Mouse (Mus musculus): Measurements from ENCODE around the gene Rhbdd1. TPM values are rescaled to one million over a fixed set of nuclear protein-coding genes. Genes with fewer than 3 reads are reported as not detected.

The Rhbdd1 gene
- total and polyA plus RNA-seq, 2 experiments from 2014 or later: 6.6 to 13.2 TPM

GRCm38 (mm10) chr1:82353089-82353488 lies 36.8 kb downstream of the Rhbdd1 start:
- H3K9me3 ChIP-seq (replicated peaks; ENCODE audit: control insufficient read depth, low read length): no peaks in the 10 kb centered on the region
- 93% methylated on average over 2 of the region's 2 CpGs for WGBS
- no peak for ATAC-seq (ENCODE audit: insufficient read depth, low read depth)

GRCm38 (mm10) chr1:82353755-82354154 lies 37.5 kb downstream of the Rhbdd1 start:
- H3K4me1 ChIP-seq (ENCODE audit: control insufficient read depth, insufficient read depth): 0 out of 2 replicates have a peak, but pooled peaks cover 2% of the 10 kb centered on the region
- H3K27ac ChIP-seq (ENCODE audit: low read depth): no peak overlapping the region
- TF ChIP-seq CTCF (IDR thresholded peaks at IDR 0.05; ENCODE audit: low read depth) (no peak), EP300 (IDR thresholded peaks at IDR 0.05; ENCODE audit: low read depth) (no peak)
- ATAC-seq (ENCODE audit: insufficient read depth, low read depth) (no peak), DNase-seq (ENCODE audit: low spot score) (no peak)
- WGBS: 79% methylated on average over 2 of the region's 2 CpGs
- H3K9me3 ChIP-seq (replicated peaks; ENCODE audit: control insufficient read depth, low read length): no peaks in the 10 kb centered on the region
- H3K9ac ChIP-seq (replicated peaks; ENCODE audit: low read depth, low read length): no peak overlapping the region
- no peak overlapping the region for H3K4me3 ChIP-seq (ENCODE audit: low read depth, low read length)
- H3K27me3 ChIP-seq (ENCODE audit: control insufficient read depth, insufficient read depth, low read length): peaks cover 6% of the 10 kb centered on the region; the same call in 1 of the 2 replicates
- no peaks in the 10 kb centered on the region for H3K36me3 ChIP-seq (replicated peaks; ENCODE audit: control insufficient read depth, insufficient read depth, low read length)
- no peak overlapping the region for H3K4me2 ChIP-seq (ENCODE audit: low read depth, low read length)

More at GRCm38 (mm10) chr1:82353089-82353488, 36.8 kb downstream of the Rhbdd1 start:
- no peak overlapping the region for H3K9ac ChIP-seq (replicated peaks; ENCODE audit: low read depth, low read length)
- no peak overlapping the region for H3K4me2 ChIP-seq (ENCODE audit: low read depth, low read length)
- H3K27me3 ChIP-seq (ENCODE audit: control insufficient read depth, insufficient read depth, low read length): peaks cover 3% of the 10 kb centered on the region; the same call in 1 of the 2 replicates
- H3K4me1 ChIP-seq (ENCODE audit: control insufficient read depth, insufficient read depth): no peaks in the 10 kb centered on the region
- no peak for DNase-seq (ENCODE audit: low spot score)
- H3K36me3 ChIP-seq (replicated peaks; ENCODE audit: control insufficient read depth, insufficient read depth, low read length): no peaks in the 10 kb centered on the region
- no peak overlapping the region for H3K4me3 ChIP-seq (ENCODE audit: low read depth, low read length)
- TF ChIP-seq EP300 (IDR thresholded peaks at IDR 0.05; ENCODE audit: low read depth) (no peak), CTCF (IDR thresholded peaks at IDR 0.05; ENCODE audit: low read depth) (no peak)
- no peak overlapping the region for H3K27ac ChIP-seq (ENCODE audit: low read depth)

DNA sequence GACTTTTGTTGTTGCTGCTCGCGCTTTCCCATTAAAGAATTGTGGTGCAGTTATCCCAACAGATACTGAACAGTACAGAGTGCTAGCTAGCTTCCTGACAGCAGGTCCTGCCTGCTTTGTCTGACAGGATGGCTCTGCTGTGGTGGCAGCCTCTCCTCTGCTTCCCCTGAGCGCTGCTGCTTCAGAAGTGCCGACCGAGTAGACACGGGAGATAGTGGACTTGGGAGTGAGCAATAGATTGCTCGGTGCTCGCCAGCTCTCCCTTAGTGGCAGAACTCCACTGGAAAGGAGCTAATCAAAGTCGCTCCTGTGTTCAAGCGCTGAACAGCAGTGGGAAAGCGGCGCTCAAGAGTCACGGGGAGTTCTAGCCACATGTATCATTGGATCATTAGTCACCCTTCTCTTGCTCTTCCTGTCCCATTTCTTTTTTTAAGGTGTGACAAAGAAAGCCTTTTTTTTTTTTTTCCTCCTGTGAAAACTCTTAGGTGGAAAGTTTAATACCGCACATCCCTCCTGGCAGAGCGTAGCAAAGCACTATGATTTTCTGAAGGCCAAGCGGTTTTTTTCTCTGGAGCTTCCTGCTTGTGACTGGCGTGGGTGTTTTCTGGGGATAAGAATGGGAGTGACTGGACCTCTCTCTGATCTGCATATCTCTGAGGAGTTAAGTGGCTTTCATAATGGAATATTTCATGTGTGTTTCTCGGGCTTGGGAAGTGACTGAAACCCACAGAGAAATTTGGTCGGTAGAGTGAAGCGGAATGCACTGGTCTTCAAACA lies 42.8 kb downstream of the Rhbdd1 start:
- peaks cover 6% of the 10 kb centered on the region; the same call in 1 of the 2 replicates for H3K9me3 ChIP-seq (replicated peaks; ENCODE audit: control insufficient read depth, low read length)
- no peaks in the 10 kb centered on the region for H3K36me3 ChIP-seq (replicated peaks; ENCODE audit: control insufficient read depth, insufficient read depth, low read length)
- DNase-seq (ENCODE audit: low spot score): peak; percentile 29
- H3K4me2 ChIP-seq (ENCODE audit: low read depth, low read length): peak overlapping the region; percentile 52
- no peak overlapping the region for H3K9ac ChIP-seq (replicated peaks; ENCODE audit: low read depth, low read length)
- peak; percentile 36; the same call in 1 of the 2 replicates for ATAC-seq (ENCODE audit: insufficient read depth, low read depth)
- peak overlapping the region; percentile 23 for H3K4me3 ChIP-seq (ENCODE audit: low read depth, low read length)
- H3K27me3 ChIP-seq (ENCODE audit: control insufficient read depth, insufficient read depth, low read length): peaks cover 31% of the 10 kb centered on the region
- WGBS: 29% methylated on average over 20 of the region's 20 CpGs
- 0 out of 2 replicates have a peak, but pooled peaks cover 5% of the 10 kb centered on the region for H3K4me1 ChIP-seq (ENCODE audit: control insufficient read depth, insufficient read depth)
- TF ChIP-seq EP300 (IDR thresholded peaks at IDR 0.05; ENCODE audit: low read depth) (no peak), CTCF (IDR thresholded peaks at IDR 0.05; ENCODE audit: low read depth) (no peak)
- H3K27ac ChIP-seq (ENCODE audit: low read depth): no peak overlapping the region

DNA sequence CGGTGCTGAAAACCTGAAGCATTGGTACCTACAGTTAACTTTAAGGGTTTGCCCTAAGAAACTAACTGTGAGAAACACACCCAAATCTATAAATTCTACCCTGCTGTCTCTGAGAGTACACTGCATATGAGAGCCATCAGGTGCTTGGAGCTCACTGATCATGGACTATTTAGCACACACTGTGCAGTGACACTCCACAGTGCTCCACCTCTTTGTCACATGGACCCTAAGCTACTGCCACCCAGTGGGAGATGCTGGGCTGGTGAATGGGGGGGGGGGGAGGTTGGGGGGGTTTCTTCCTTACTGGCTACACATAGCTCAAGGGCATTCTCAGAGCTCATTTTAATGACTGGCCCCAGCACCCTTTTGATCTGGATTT lies 43.4 kb downstream of the Rhbdd1 start:
- ATAC-seq (ENCODE audit: insufficient read depth, low read depth): no peak
- Histone ChIP-seq H3K9me3 (replicated peaks; ENCODE audit: control insufficient read depth, low read length) (peaks cover 6% of the 10 kb centered on the region; the same call in 1 of the 2 replicates), H3K4me1 (ENCODE audit: control insufficient read depth, insufficient read depth) (0 out of 2 replicates have a peak, but pooled peaks cover 10% of the 10 kb centered on the region), H3K27me3 (ENCODE audit: control insufficient read depth, insufficient read depth, low read length) (peaks cover 31% of the 10 kb centered on the region), H3K4me2 (ENCODE audit: low read depth, low read length) (peak overlapping the region; percentile 52; the same call in 1 of the 2 replicates), H3K4me3 (ENCODE audit: low read depth, low read length) (0 out of 2 replicates have a peak overlapping the region, but pooled peaks have one; percentile 23), H3K9ac (replicated peaks; ENCODE audit: low read depth, low read length) (no peak overlapping the region), H3K36me3 (replicated peaks; ENCODE audit: control insufficient read depth, insufficient read depth, low read length) (no peaks in the 10 kb centered on the region), H3K27ac (ENCODE audit: low read depth) (no peak overlapping the region)
- no peak for TF ChIP-seq EP300 (IDR thresholded peaks at IDR 0.05; ENCODE audit: low read depth)
- TF ChIP-seq CTCF (IDR thresholded peaks at IDR 0.05; ENCODE audit: low read depth): no peak
- no peak for DNase-seq (ENCODE audit: low spot score)
- 57% methylated on average over 1 of the region's 1 CpGs for WGBS

- Histone ChIP-seq H3K27me3 (ENCODE audit: control insufficient read depth, insufficient read depth, low read length) (peaks cover 31% of the 10 kb centered on the region), H3K4me2 (ENCODE audit: low read depth, low read length) (no peak overlapping the region), H3K36me3 (replicated peaks; ENCODE audit: control insufficient read depth, insufficient read depth, low read length) (no peaks in the 10 kb centered on the region), H3K27ac (ENCODE audit: low read depth) (no peak overlapping the region), H3K9me3 (replicated peaks; ENCODE audit: control insufficient read depth, low read length) (peaks cover 6% of the 10 kb centered on the region; the same call in 1 of the 2 replicates), H3K4me1 (ENCODE audit: control insufficient read depth, insufficient read depth) (peaks cover 15% of the 10 kb centered on the region; the same call in 1 of the 2 replicates), H3K4me3 (ENCODE audit: low read depth, low read length) (no peak overlapping the region), H3K9ac (replicated peaks; ENCODE audit: low read depth, low read length) (no peak overlapping the region)
- TF ChIP-seq CTCF (IDR thresholded peaks at IDR 0.05; ENCODE audit: low read depth) (no peak), EP300 (IDR thresholded peaks at IDR 0.05; ENCODE audit: low read depth) (no peak)
- DNase-seq (ENCODE audit: low spot score) (no peak), ATAC-seq (ENCODE audit: insufficient read depth, low read depth) (no peak)
- 89% methylated on average over 4 of the region's 4 CpGs for WGBS
Observed at GRCm38 (mm10) chr1:82361240-82361639, 45.0 kb downstream of the Rhbdd1 start.
